Mouse (Mus musculus) heart, postnatal 0 days (tissue): ENCODE data around the gene Rfx5.

Experiments
- CTCF ChIP-seq: IDR thresholded peaks from 2 replicates; pipeline ENCODE4 v1.5.1; 2016; ENCODE audit warnings: antibody characterized with exemption, control low read depth, low read depth
- EP300 ChIP-seq: IDR thresholded peaks from 2 replicates; pipeline ENCODE4 v1.6.1; 2016; ENCODE audit warnings: antibody characterized with exemption, low read depth

DNA sequence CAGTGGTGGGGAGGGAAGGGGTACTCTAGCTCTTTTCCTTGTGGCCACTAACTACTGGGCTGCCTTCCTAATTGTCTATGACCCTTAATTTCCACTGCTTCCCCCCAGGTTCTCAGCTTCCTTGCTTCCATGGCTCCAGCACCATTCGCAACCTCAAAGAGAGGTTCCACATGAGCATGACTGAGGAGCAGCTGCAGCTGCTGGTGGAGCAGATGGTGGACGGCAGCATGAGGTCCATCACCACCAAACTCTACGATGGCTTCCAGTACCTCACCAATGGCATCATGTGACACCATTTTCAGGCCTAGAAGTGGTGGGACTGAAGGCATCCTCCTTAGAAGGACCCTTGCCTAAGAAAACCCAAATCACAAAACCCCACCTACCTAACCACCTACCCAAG lies 51.8 kb downstream of the Rfx5 start:
- no peak for TF ChIP-seq CTCF
- no peak for TF ChIP-seq EP300
